Mouse (Mus musculus) testis, adult 2 months (tissue): ENCODE data around the gene Mlxipl. TPM values are rescaled to one million over a fixed set of nuclear protein-coding genes. Genes with fewer than 3 reads are reported as not detected.
"Not testable (repeated sequence)": the region's sequence is repeated elsewhere in the genome, so short reads cannot be mapped to it uniquely, and the experiment has no call there.

Experiments used
- H3K27ac ChIP-seq: fragments of 200-500 bp; 2 replicates; pipeline ENCODE4 v1.5.1; 2012; ENCODE audit warnings: low read depth, low read length; ENCODE audit not compliant: control insufficient read depth, insufficient read depth
- H3K27me3 ChIP-seq: fragments of 200-500 bp; 2 replicates; pipeline ENCODE4 v1.6.1; 2012; ENCODE audit warnings: mild to moderate bottlenecking, low read length, moderate library complexity; ENCODE audit not compliant: control insufficient read depth, insufficient read depth
- H3K36me3 ChIP-seq: fragments of 200-500 bp; 2 replicates; pipeline ENCODE4 v1.6.1; 2012; ENCODE audit warnings: mild to moderate bottlenecking, low read length; ENCODE audit not compliant: control insufficient read depth, insufficient read depth
- H3K4me1 ChIP-seq: fragments of 200-500 bp; 2 replicates; pipeline ENCODE4 v1.6.1; 2012; ENCODE audit warnings: low read length; ENCODE audit not compliant: control insufficient read depth, insufficient read depth
- H3K4me3 ChIP-seq: fragments of 200-500 bp; 2 replicates; pipeline ENCODE4 v1.5.1; 2012; ENCODE audit warnings: low read depth, mild to moderate bottlenecking, low read length, moderate library complexity, mixed read lengths; ENCODE audit not compliant: control insufficient read depth
- CTCF ChIP-seq: fragments of 200-500 bp; IDR thresholded peaks from 2 replicates; pipeline ENCODE4 v1.5.1; 2012; ENCODE audit warnings: low read depth, mild to moderate bottlenecking, inconsistent platforms, low read length, moderate library complexity; ENCODE audit not compliant: control insufficient read depth, insufficient read depth, insufficient replicate concordance
- POLR2A ChIP-seq: fragments of 200-500 bp; IDR thresholded peaks from 2 replicates; pipeline ENCODE4 v1.6.1; 2012; ENCODE audit warnings: low read depth, mild to moderate bottlenecking, inconsistent platforms, low read length, moderate library complexity; ENCODE audit not compliant: control insufficient read depth
- polyA plus RNA-seq: library from polyadenylated mRNA; depleted of rRNA; stranded (reverse); fragments of >200 nt; gene quantifications from 2 replicates; pipeline ENCODE4 v1.2.3, GENCODE M21; 2012

Gene Mlxipl
- polyA plus RNA-seq, 1 experiment: 19.6 TPM

- TF ChIP-seq POLR2A (peak; percentile 91), CTCF (no peak)
- peak within 1 kb of the TSS; percentile 80 for H3K27ac ChIP-seq
- H3K27me3 ChIP-seq: no peaks in the 10 kb centered on the region
- peaks cover 2% of the 10 kb centered on the region for H3K4me1 ChIP-seq
- H3K36me3 ChIP-seq: peaks cover 4% of the 10 kb centered on the region; the same call in 1 of the 2 replicates
- H3K4me3 ChIP-seq: peak within 1 kb of the TSS; percentile 98
Measured at GRCm38 (mm10) chr5:135063629-135064381, 25.9 kb upstream of the Mlxipl start, which contains the start of gene Dnajc30. Dnajc30 (plus strand) TSS chr5:135064202.

DNA sequence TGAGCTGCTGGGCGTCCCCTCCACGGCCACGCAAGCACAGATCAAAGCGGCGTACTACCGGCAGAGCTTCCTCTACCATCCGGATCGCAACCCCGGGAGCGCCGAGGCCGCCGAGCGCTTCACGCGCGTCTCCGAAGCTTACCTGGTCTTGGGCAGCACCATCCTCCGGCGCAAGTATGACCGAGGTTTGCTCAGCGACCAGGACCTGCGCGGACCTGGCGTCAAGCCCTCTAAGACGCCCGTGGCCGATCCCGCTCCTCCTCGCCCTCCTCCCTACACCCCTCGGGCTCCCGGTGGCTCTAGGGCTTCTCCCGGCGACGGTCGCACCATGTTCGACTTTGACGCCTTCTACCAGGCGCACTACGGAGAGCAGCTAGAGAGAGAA lies 25.3 kb upstream of the Mlxipl start:
- Histone ChIP-seq H3K27ac (peak overlapping the region; percentile 80), H3K36me3 (peaks cover 4% of the 10 kb centered on the region; the same call in 1 of the 2 replicates), H3K27me3 (no peaks in the 10 kb centered on the region), H3K4me3 (peak overlapping the region; percentile 98), H3K4me1 (peaks cover 2% of the 10 kb centered on the region)
- TF ChIP-seq CTCF: no peak
- no peak for TF ChIP-seq POLR2A

DNA sequence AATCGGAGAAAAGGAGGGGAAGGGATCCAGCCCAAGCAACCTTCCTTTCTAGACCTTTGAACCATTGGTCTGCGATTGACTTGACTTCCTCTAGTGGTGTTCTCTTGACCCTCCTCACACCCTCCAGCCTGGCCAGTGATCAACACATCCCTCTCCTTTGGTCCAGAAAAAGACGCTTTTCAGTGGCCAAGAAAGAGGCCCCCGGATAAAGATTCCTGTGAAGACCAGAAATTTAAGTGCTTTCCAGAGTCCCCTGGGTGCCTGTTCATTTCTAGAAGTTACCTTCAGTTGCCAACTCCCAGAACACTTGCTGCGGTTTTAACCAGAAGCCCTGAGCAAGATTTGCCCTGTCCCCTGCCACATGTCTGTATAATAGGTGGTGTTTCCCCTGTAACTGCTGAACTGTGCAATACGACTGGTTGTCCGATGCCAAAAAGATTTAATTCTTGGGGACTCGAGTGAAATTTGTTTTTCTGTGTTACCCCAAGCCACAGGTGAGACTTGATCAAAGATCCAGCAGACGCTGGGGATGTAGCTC lies 24.7 kb upstream of the Mlxipl start, which contains the start of gene Bud23:
Gene Bud23 (minus strand): TSS at position 51 of the 538 bp plus-strand sequence.
- H3K27me3 ChIP-seq, H3K36me3 ChIP-seq, H3K4me1 ChIP-seq: not testable (repeated sequence)
- Histone ChIP-seq H3K4me3 (peak within 1 kb of the TSS; percentile 98), H3K27ac (peak within 1 kb of the TSS; percentile 80)

GRCm38 (mm10) chr5:135066008-135066407 lies 23.7 kb upstream of the Mlxipl start:
- Histone ChIP-seq H3K27me3 (no peaks in the 10 kb centered on the region), H3K4me3 (no peak overlapping the region), H3K4me1 (peaks cover 2% of the 10 kb centered on the region), H3K36me3 (0 out of 2 replicates have a peak, but pooled peaks cover under 1% of the 10 kb centered on the region), H3K27ac (no peak overlapping the region)
- TF ChIP-seq POLR2A (no peak), CTCF (no peak)

- Histone ChIP-seq H3K4me3 (no peak overlapping the region), H3K36me3 (no peaks in the 10 kb centered on the region), H3K4me1 (peaks cover 9% of the 10 kb centered on the region), H3K27me3 (no peaks in the 10 kb centered on the region), H3K27ac (no peak overlapping the region)
- TF ChIP-seq CTCF (no peak), POLR2A (no peak)
Measured at GRCm38 (mm10) chr5:135070448-135070847, 19.2 kb upstream of the Mlxipl start.

DNA sequence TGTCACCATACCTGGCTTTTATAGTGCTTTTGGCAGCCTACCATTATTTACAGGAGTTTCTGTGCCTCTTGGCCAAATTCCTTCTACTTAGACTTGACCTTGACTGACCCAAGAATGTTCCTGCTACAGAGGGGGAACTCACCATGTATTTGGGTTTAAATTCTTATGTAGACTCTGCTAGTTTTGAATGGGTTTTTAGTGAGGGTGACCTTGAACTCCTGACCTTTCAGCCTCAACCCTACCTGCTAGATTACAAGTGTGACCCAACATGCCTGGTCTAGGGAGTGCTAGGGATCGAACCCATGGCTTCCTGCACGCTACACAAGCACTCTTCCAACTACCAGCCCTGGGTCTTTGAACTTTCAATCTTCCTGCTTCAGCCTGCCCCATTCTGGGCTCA lies 17.6 kb upstream of the Mlxipl start:
- no peaks in the 10 kb centered on the region for H3K36me3 ChIP-seq
- no peak overlapping the region for H3K27ac ChIP-seq

GRCm38 (mm10) chr5:135072720-135073119 lies 17.0 kb upstream of the Mlxipl start:
- Histone ChIP-seq H3K36me3 (no peaks in the 10 kb centered on the region), H3K4me3 (no peak overlapping the region), H3K27ac (no peak overlapping the region), H3K4me1 (peaks cover 9% of the 10 kb centered on the region), H3K27me3 (no peaks in the 10 kb centered on the region)
- TF ChIP-seq CTCF (no peak), POLR2A (no peak)

More for the DNA sequence above, 17.6 kb upstream of the Mlxipl start:
- TF ChIP-seq CTCF (no peak), POLR2A (no peak)
- H3K4me1 ChIP-seq: peaks cover 7% of the 10 kb centered on the region
- H3K4me3 ChIP-seq: no peak overlapping the region
- H3K27me3 ChIP-seq: no peaks in the 10 kb centered on the region
